Mouse (Mus musculus) MEL (cell line): ENCODE measurements around the gene Atf5. TPM values are rescaled to one million over a fixed set of nuclear protein-coding genes. Genes with fewer than 3 reads are reported as not detected.
A peak's percentile ranks its signal among the peaks of the same experiment; 100 is the strongest.

Experiments
- DNase-seq: peaks from one replicate; pipeline ENCODE4 v3.0.0; 2011; ENCODE audit warnings: low read depth, low spot score
- H3K27ac ChIP-seq: 2 replicates; pipeline ENCODE4 v1.5.1; 2012; ENCODE audit warnings: low read depth, mild to moderate bottlenecking, control low read depth, low read length, moderate library complexity; ENCODE audit not compliant: control insufficient read depth
- H3K27me3 ChIP-seq, 2 experiments: fragments of 150-350 bp in 1 of 2; sonication (generic) in 1 of 2; 2 replicates each; pipeline ENCODE4 v1.6.1; 2012; ENCODE audit warnings: low read length in 2 of 2, mild to moderate bottlenecking in 2 of 2, improper control_type of control experiment in 1 of 2, moderate library complexity in 1 of 2; ENCODE audit not compliant: insufficient read depth in 2 of 2, control insufficient read depth in 1 of 2
- H3K36me3 ChIP-seq, 2 experiments: 2 replicates each; pipeline ENCODE4 v1.6.1; 2012 to 2014; ENCODE audit warnings: low read length in 2 of 2, improper control_type of control experiment in 1 of 2, inconsistent platforms in 1 of 2, mild to moderate bottlenecking in 1 of 2; ENCODE audit not compliant: insufficient read depth in 2 of 2, control insufficient read depth in 1 of 2
- H3K4me1 ChIP-seq, 2 experiments: fragments of 150-350 bp in 1 of 2; sonication (generic) in 1 of 2; 2 replicates each; pipeline ENCODE4 v1.6.1; 2012; ENCODE audit warnings: low read length in 2 of 2, improper control_type of control experiment in 1 of 2, mild to moderate bottlenecking in 1 of 2; ENCODE audit not compliant: insufficient read depth in 2 of 2, control insufficient read depth in 1 of 2
- H3K4me3 ChIP-seq, 2 experiments: fragments of 150-350 bp in 1 of 2; sonication (generic) in 1 of 2; 2 replicates each; pipeline ENCODE4 v1.5.1; 2012; ENCODE audit warnings: low read depth in 2 of 2, low read length in 2 of 2, mild to moderate bottlenecking in 2 of 2, moderate library complexity in 2 of 2, control low read depth in 1 of 2, improper control_type of control experiment in 1 of 2; ENCODE audit not compliant: control insufficient read depth in 1 of 2, insufficient read depth in 1 of 2
- H3K79me2 ChIP-seq: 2 replicates; pipeline ENCODE4 v1.6.1; 2012; ENCODE audit warnings: mild to moderate bottlenecking, low read length, moderate library complexity; ENCODE audit not compliant: control insufficient read depth, poor library complexity, insufficient read depth
- H3K9ac ChIP-seq: 2 replicates; pipeline ENCODE4 v1.6.1; 2012; ENCODE audit warnings: low read depth, mild to moderate bottlenecking, control low read depth, low read length, moderate library complexity; ENCODE audit not compliant: control insufficient read depth, poor library complexity, severe bottlenecking
- H3K9me3 ChIP-seq: fragments of 150-350 bp; sonication (generic); replicated peaks from 2 replicates; pipeline ENCODE4 v1.6.1; 2012; ENCODE audit warnings: mild to moderate bottlenecking, low read length, improper control_type of control experiment, moderate library complexity; ENCODE audit not compliant: insufficient read depth
- BHLHE40 ChIP-seq: IDR thresholded peaks from 2 replicates; pipeline ENCODE4 v1.6.1; 2012; ENCODE audit warnings: low read depth, mild to moderate bottlenecking, inconsistent platforms, low read length, improper control_type of control experiment, borderline replicate concordance
- CHD1 ChIP-seq: IDR thresholded peaks from 2 replicates; pipeline ENCODE4 v1.6.1; 2012; ENCODE audit warnings: low read depth, mild to moderate bottlenecking, inconsistent platforms, low read length, improper control_type of control experiment
- CHD2 ChIP-seq: IDR thresholded peaks from 2 replicates; pipeline ENCODE4 v1.6.1; 2011; ENCODE audit warnings: low read length, improper control_type of control experiment
- CTCF ChIP-seq, 3 experiments: IDR thresholded peaks in 2 of 3; conservative IDR thresholded peaks in 1 of 3; 2 replicates each; pipeline ENCODE4 v1.5.1; 2011 to 2012; ENCODE audit warnings: low read length in 3 of 3, low read depth in 2 of 3, mild to moderate bottlenecking in 2 of 3, improper control_type of control experiment in 1 of 3, inconsistent platforms in 1 of 3, mixed read lengths in 1 of 3, moderate library complexity in 1 of 3; ENCODE audit not compliant: control insufficient read depth in 1 of 3, insufficient read depth in 1 of 3, poor library complexity in 1 of 3, severe bottlenecking in 1 of 3
- E2F4 ChIP-seq: IDR thresholded peaks from 2 replicates; pipeline ENCODE4 v1.6.1; 2011; ENCODE audit warnings: low read depth, low read length, improper control_type of control experiment, borderline replicate concordance
- ETS1 ChIP-seq: IDR thresholded peaks from 2 replicates; pipeline ENCODE4 v1.6.1; 2012; ENCODE audit warnings: low read depth, mild to moderate bottlenecking, inconsistent platforms, low read length, improper control_type of control experiment, moderate library complexity
- GABPA ChIP-seq: IDR thresholded peaks from 2 replicates; pipeline ENCODE4 v1.6.1; 2012; ENCODE audit warnings: low read depth, mild to moderate bottlenecking, inconsistent platforms, low read length, improper control_type of control experiment, moderate library complexity
- HCFC1 ChIP-seq: IDR thresholded peaks from 2 replicates; pipeline ENCODE4 v1.6.1; 2012; ENCODE audit warnings: low read depth, mild to moderate bottlenecking, inconsistent platforms, low read length, improper control_type of control experiment, moderate library complexity
- JUND ChIP-seq: IDR thresholded peaks from 2 replicates; pipeline ENCODE4 v1.6.1; 2011; ENCODE audit warnings: low read depth, mild to moderate bottlenecking, improper control_type of control experiment, low read length
- MAX ChIP-seq: IDR thresholded peaks from 2 replicates; pipeline ENCODE4 v1.6.1; 2011; ENCODE audit warnings: low read length, improper control_type of control experiment
- MEF2A ChIP-seq: IDR thresholded peaks from 2 replicates; pipeline ENCODE4 v1.6.1; 2014; ENCODE audit warnings: low read depth, mild to moderate bottlenecking, inconsistent platforms, low read length, improper control_type of control experiment; ENCODE audit not compliant: poor library complexity, insufficient replicate concordance, severe bottlenecking; ENCODE audit errors: extremely low read depth
- MYB ChIP-seq: IDR thresholded peaks from 2 replicates; pipeline ENCODE4 v1.6.1; 2011; ENCODE audit warnings: mild to moderate bottlenecking, low read depth, low read length, improper control_type of control experiment
- NELFE ChIP-seq: IDR thresholded peaks from 2 replicates; pipeline ENCODE4 v1.6.1; 2011; ENCODE audit warnings: low read depth, low read length, improper control_type of control experiment
- POLR2AphosphoS2 ChIP-seq: IDR thresholded peaks from 2 replicates; pipeline ENCODE4 v1.6.1; 2011; ENCODE audit warnings: low read length, improper control_type of control experiment
- RAD21 ChIP-seq: IDR thresholded peaks from 2 replicates; pipeline ENCODE4 v1.6.1; 2011; ENCODE audit warnings: mild to moderate bottlenecking, low read depth, low read length, improper control_type of control experiment
- SMC3 ChIP-seq: IDR thresholded peaks from 2 replicates; pipeline ENCODE4 v1.6.1; 2011; ENCODE audit warnings: low read depth, low read length, improper control_type of control experiment
- TBP ChIP-seq: IDR thresholded peaks from 2 replicates; pipeline ENCODE4 v1.8.0; 2011; ENCODE audit warnings: low read depth, low read length, improper control_type of control experiment
- TCF12 ChIP-seq: IDR thresholded peaks from 2 replicates; pipeline ENCODE4 v1.6.1; 2014; ENCODE audit warnings: low read depth, mild to moderate bottlenecking, inconsistent platforms, low read length, improper control_type of control experiment, moderate library complexity
- UBTF ChIP-seq: IDR thresholded peaks from 2 replicates; pipeline ENCODE4 v1.6.1; 2012; ENCODE audit warnings: low read depth, mild to moderate bottlenecking, inconsistent platforms, low read length, improper control_type of control experiment, moderate library complexity, borderline replicate concordance; ENCODE audit not compliant: insufficient read depth
- ZMIZ1 ChIP-seq: IDR thresholded peaks from 2 replicates; pipeline ENCODE4 v1.6.1; 2012; ENCODE audit warnings: low read depth, mild to moderate bottlenecking, inconsistent platforms, low read length, improper control_type of control experiment, moderate library complexity
- ZNF384 ChIP-seq: IDR thresholded peaks from 2 replicates; pipeline ENCODE4 v1.6.1; 2012; ENCODE audit warnings: low read depth, mild to moderate bottlenecking, inconsistent platforms, low read length, improper control_type of control experiment
- polyA plus RNA-seq, 2 experiments: library from polyadenylated mRNA; stranded (reverse) in 1 of 2; unstranded in 1 of 2; fragments of >175 nt in 1 of 2; fragments of >200 nt in 1 of 2; gene quantifications; 2 replicates each; pipeline versions ENCODE4 v1.2.1 to v1.2.4; 2012; ENCODE audit warnings: low replicate concordance in 2 of 2, low read depth in 1 of 2; ENCODE audit not compliant: insufficient read length in 2 of 2, insufficient read depth in 1 of 2, missing spikeins in 1 of 2
- total RNA-seq: library from RNA; depleted of rRNA; stranded (reverse); fragments of 300-350 nt; gene quantifications from 2 replicates; pipeline ENCODE4 v1.2.3, GENCODE M21; 2012

The Atf5 gene
- total and polyA plus RNA-seq, 3 experiments, result 17.6 to 95.5 TPM; not detected in 1

DNA sequence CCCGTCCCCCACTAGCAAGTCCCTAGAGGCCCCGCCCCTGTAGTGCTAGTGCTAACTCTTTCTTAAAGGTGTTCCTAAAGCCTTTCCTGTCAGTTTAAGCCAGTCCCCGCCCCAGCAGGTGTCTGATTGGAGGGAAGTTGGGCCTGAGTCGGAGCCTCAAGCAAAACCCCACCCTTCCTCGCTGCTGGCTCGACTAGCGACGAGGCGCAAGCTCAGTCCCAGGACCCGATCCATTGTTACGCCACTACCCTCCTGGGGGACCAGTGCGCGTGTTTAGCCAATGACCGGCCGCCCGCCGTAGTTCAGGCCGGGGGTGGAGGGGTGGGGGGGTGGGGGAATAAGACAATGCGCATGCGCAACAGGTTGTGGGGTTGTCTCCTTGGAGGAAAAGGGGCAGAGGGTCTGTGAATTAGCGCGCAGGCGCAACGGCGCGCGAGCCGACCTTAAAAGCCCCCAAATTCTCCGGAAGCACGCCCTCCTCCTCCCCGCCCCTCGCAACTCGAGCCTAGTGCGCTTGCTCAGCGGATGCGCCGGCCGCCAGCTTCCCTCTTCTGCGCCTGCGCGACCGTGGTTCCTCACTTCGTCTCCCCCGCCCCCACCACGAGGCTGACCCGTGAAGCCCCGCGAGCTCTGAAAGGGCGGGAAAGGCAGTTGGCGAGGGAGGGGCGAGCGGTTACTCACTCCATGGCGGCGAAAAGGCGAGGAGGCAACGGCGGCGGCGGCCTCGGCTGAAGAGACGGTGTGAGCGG lies 563 bp downstream of the Atf5 start, which contains the start of the genes Nup62 and Il4i1 (continued):
- TF ChIP-seq POLR2AphosphoS2, result peak; percentile 89; the same call in 1 of the 2 replicates
- peak; percentile 64 for TF ChIP-seq TCF12
- peak; percentile 90 for TF ChIP-seq E2F4
- peak; percentile 92 for TF ChIP-seq CHD2
- peak; percentile 81 for TF ChIP-seq ZMIZ1
- TF ChIP-seq UBTF, result no peak
- TF ChIP-seq CTCF (IDR thresholded peaks at IDR 0.05 in 2 of 3, conservative IDR thresholded peaks at IDR 0.05 in 1 of 3; ENCODE audit: control insufficient read depth in 1 of 3, insufficient read depth in 1 of 3, low read depth in 2 of 3, low read length in 3 of 3, poor library complexity in 1 of 3, severe bottlenecking in 1 of 3), result no peak
- TF ChIP-seq RAD21, result no peak
- 0 out of 2 replicates have a peak, but pooled peaks have one; percentile 60 for TF ChIP-seq CHD1
- peak; percentile 89 for TF ChIP-seq MAX
- TF ChIP-seq HCFC1, result peak; percentile 86

DNA sequence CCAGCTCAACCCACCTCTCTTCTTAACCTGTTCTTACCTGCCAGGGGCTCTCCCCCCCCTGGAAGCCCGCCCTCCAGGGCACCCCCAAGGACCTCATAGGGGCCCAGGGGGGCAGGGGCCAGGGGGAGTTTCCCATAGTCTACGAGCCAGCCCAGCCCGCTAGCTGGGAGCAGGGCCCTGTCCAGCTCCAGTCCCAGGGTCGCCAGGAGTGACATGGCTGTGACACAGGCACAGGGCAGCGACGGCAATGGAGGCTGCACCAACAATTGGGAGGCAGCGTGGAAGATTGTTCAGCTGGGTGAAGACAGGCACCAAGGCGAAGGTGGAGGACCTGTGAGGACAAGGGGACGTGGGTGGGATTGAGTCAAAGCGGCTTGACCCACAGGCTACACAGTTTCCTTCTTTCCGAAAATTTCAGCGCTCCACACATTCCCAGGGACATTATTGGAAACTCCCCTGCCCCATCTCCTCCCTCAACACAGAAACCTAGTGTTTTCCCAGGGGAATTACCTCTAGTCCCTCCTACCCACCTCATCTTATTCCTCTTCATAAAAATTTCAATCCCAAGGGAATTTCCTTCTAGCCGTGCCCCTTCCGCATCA lies 1.4 kb downstream of the Atf5 start:
- Histone ChIP-seq H3K27me3 (no peaks in the 10 kb centered on the region), H3K4me1 (peaks cover 12 to 31% of the 10 kb centered on the region in 2 experiments; a peak in 3 of 4 replicates), H3K9me3 (no peaks in the 10 kb centered on the region), H3K79me2 (peaks cover 46% of the 10 kb centered on the region), H3K36me3 (peaks cover 9 to 27% of the 10 kb centered on the region in 2 experiments), H3K9ac (peak overlapping the region; percentile 74), H3K27ac (peak overlapping the region; percentile 29), H3K4me3 (peak overlapping the region; percentile 85 to 87)
- no peak for DNase-seq
- TF ChIP-seq BHLHE40 (no peak), MEF2A (no peak), E2F4 (no peak), GABPA (no peak), TBP (no peak), SMC3 (no peak), HCFC1 (no peak), ETS1 (no peak), NELFE (no peak), JUND (no peak), MYB (no peak), ZNF384 (no peak), ZMIZ1 (no peak)
